Mouse (Mus musculus): Measurements from ENCODE around the gene Gm27021.

DNA sequence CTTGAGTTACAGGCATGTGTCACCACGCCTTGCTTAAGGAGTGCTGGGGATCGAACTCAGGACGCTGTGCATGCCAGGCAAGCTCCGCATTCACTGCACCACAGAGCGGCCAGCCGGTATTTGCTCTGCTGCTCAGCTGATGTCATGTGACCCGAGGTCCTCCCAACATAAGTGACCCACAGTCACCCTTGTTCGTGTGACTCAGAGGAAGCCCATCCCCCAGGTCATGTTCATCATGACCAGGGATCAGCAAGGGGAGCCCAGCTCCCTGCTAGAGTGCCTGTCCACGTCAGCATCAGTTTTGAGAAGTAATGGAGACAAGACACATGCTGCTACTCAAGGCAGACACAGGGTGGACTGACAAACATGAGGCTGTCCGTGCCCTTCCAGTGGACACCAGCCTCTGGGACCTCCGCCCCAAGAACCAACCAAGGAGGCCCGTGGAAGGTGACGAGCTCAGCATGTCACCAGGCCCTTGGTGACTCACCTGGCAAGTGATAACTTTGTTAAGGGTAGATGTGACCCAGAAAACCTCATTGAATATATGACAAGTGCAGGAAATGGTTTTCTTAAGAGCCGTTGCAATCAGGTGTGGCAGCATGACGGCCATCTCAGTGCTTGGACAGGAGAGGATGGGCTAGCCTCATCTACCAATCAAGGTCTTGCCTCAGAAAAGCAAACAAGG, 48.3 kb upstream of the Gm27021 start:
- TF ChIP-seq GATA1 (IDR thresholded peaks at IDR 0.05; ENCODE audit: borderline replicate concordance, low read length): no peak
- no peak for TF ChIP-seq FLI1 (IDR thresholded peaks at IDR 0.05; ENCODE audit: low read length)
